Mouse (Mus musculus): ENCODE measurements around the gene Nln.

Gene Nln

GRCm38 (mm10) chr13:104109288-104109815 lies at the start of gene Nln, which contains the start of gene Sgtb:
Gene Nln (minus strand): TSS chr13:104109614.
Gene Sgtb (plus strand): TSS chr13:104109741.
- peak; percentile 93 for DNase-seq

DNA sequence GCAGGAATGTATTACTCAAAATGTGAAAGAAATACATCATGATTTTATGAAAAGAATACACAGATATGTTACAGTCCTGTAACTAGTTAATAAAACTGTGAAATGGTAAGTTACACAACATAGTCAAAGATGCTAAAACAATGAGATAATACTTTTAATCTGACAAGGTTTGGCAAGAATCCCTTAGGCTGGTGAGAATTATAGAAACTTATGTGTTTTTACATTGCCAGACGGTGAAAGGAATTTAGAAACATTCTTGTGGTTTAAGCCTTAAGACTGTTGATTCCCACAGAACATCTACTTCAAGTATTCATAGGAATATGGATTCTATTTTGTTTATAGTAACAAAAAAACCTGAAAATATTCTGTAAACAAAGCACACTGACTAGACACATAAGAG lies 46.3 kb upstream of the Nln start:
- no peak for DNase-seq

GRCm38 (mm10) chr13:104155106-104155505 lies 45.7 kb upstream of the Nln start:
- no peak for DNase-seq

DNA sequence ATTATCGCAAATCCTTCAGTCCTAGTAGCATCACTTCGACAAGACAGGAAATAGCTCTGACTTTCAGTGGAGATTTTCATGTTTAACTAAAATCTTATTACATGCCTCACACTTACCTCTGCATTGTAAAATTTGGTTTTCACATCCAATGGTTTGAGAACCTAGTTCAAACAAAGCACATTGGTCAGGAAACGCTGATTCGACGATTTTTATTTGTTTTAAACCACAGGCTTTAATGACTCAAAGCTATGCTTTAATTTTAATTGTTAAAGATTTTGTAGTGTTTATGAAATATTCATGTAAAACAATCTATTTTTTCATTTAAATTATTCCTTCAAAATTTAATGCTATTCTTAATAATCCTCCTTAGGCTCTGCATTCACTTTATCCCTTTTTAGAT lies 44.8 kb upstream of the Nln start:
- no peak for DNase-seq

- no peak for DNase-seq
These were observed 36.2 kb upstream of the Nln start for GRCm38 (mm10) chr13:104145646-104146045.

GRCm38 (mm10) chr13:104144871-104145270 lies 35.5 kb upstream of the Nln start:
- DNase-seq, result no peak

DNA sequence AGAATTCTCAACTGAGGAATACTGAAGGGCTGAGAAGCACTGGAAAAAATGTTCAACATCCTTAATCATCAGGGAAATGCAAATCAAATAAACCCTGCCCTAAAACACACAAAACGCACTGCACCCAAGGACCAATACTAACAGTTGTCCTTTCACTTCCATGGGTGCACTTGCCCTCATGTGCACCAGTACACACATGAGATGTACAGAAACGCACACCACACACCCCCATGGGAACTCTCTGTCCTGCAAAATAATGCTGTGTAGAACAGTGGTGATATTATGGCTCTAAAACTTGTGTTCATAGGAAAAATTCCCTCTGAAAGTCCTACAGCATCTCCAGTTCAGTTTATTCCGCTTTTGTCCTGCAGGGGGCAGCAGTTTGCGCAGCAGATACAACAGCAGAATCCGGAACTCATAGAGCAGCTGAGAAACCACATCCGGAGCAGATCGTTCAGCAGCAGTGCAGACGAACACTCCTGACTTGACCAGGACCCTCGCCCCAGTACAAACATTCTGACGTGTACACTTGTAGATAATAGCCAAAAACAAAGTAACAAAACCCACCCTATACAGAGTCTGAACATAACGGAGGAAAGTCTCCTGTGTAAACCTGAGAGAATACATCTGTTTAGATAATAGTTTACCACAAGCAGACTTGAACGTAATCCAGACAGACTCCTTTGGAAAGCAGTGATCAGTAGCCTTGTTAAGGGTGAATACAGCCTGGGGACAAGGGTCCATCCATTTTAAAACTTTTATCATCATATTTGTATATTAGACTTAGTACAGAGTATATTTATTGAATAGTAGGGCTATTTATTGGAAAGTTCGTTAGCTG lies 30.2 kb upstream of the Nln start:
- DNase-seq, result peak; percentile 80

DNA sequence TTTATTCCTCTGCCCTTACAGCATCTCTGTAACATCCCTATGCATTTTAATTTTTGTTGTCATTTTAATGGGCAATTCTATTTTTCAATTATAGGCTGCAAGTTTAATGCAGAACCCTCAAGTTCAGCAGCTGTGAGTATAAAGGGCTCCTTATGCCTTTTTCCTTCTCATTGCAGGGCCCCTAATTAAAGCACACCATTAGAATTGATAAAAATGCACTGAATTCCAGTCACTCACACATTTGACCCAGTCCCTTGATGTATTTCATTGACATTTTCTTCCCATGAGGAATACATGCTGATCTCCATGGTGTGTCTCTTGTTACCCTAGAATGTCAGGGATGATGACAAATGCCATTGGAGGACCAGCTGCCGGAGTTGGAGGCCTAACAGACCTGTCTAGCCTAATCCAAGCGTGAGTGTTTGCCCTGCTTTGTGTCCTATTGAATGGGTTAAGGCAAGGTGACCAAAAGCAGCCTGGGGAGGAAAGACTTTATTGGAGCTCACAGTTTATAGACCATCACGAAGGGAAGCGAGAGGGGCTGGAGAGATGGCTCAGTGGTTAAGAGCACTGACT lies 25.2 kb upstream of the Nln start:
- no peak for DNase-seq

DNA sequence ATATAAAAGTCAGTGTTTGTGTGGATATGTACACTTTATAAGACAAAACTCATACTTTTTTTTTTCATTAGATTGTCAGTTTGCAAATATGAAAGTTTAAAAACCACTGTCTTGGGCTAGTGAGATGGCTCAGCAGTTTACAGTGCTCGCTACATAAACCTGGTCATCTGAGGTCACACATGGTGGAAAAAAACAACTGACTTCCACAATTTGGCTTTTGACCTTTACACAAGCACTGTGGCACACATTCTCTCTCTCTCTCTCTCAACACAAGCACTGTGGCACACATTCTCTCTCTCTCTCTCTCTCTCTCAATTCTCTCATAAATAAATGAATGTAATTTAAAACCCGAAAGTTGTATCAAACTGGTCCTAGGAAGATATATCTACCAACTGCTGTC lies 23.1 kb upstream of the Nln start:
- DNase-seq, result no peak

DNA sequence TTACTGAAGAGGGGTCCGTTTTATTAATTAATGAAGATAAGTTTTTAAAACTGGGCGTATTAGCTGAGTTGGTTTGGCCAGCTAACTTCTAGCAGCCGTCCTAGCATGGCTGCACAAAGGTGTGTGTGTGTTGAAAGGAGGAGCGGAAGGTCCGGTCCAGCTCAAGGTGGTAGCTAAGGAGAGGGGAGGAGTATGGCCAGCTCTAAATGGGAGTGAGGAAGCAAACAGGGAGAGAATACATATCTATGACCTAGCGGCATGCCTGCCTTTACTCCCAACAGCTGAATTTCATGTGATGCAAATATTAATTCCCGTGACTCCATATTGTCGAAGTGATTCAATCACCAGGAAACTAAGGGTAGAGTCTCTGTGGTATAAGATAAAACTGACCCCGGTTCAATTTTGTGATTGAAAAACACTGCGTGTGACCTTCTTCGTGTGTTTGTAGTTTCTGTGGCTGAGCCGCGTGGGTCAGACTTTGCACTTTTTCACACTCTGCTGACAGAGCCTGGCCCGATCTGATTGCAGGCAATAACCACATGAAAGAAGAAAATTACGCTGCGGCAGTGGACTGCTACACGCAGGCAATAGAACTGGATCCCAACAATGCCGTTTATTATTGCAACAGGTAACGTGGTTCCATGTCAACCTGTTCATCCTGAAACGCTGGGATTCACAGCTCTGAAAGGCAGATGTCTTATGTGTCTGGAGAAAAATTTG lies 14.4 kb upstream of the Nln start:
- DNase-seq, result no peak

DNA sequence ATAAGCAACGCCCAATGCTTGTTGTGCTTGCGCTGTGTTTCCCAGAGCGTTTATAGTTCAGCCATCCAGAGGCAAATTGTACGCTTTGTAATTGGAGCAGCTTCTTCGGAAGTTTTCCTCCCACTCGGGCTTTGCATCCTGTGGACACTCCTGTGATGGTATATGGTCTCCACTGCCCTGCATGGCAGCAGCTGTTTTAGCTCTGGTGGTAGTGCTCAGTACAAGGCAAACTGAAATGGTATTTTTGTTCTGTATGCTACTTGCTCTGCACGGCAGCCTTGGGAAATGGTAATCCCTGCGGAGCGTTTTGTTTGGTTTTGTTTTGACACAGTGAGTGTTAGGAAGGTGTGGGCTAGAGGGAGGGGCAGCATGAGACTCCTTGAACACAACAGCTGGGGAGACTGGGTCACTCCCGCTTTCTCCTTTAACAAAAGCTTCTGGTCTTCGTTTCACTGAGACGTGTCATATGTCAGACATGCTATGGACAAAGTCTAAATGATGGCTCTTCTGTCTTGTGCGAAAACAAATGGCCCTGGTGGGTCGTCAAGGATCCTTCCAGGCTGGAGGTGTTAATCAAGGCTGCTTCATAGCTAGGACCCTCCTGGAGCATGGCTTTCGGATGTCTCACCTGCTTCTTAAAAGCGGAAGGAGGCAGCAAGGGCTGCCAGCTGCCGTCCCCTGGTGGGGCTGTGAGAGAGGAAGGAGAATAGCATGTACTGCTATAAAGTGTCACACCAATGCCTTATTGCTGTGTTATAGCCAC lies 12.8 kb upstream of the Nln start:
- DNase-seq, result no peak

DNA sequence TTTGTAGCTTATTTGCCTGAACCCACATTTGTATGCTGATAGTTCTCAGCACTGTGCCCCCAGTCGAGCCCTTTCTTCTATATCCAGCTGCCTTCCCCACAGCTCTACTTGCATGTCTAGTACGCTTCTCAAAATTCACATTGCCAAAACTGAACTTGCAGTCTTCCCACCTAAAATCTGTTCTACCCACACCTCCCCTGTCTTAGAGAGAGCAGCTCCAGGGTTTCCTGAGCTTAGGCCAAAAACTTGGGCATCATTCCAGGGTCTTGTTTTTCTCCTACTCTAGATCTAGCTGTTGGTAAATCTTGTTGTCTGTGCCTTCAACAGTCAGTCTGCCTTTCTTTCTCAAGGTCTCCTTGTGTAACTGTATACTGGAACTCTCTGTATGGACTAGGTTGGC lies 5.4 kb upstream of the Nln start:
- no peak for DNase-seq

DNA sequence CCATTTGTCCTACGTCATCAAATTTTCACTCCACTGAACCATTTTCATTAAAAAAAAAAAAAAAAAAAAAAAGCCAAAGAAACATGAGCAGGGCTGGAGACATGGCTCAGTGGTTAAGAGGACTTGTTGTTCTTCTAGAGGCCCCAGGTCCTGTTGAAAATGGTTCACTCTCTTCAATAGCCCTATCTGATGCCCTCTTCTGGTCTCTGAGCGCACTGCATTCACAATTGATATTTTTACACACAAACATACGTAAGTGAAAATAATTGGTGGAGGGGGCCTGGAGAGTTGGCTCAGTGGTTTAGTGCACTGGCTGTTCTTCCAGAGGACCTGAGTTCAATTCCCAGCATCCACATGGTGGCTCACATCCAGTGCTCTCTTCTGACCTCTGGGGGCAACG lies 4.4 kb upstream of the Nln start:
- DNase-seq, result no peak

DNA sequence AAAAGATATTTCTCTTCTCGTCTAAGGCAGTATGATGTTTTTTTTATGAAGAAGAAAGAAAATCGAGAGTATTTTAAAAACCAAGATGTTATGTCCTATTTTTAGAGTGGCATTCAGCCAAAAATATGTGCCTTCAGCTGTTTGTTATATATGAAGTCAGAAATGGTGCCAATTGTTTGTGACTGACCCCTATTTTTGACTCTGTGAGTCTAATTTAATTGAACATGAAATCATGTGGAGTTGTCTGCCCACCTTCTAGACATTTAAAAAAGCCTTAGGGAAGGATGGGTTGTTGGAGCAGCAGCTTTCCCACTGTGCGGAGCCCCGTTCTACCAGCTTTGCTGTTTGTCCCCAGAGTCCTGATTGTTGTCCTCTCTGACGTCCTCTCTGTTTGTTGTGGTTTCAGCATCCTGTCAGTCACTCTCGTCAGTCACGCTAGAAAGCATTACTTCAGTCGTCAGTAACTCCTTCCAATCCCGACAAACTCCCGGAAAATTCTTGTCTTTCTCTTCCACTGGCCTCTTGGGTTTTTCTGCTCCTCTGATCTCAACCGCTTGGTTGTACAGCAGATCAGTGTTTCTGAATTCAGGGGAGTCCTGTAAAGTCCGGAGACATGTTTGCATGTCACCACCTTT lies 3.0 kb upstream of the Nln start:
- DNase-seq, result no peak

DNA sequence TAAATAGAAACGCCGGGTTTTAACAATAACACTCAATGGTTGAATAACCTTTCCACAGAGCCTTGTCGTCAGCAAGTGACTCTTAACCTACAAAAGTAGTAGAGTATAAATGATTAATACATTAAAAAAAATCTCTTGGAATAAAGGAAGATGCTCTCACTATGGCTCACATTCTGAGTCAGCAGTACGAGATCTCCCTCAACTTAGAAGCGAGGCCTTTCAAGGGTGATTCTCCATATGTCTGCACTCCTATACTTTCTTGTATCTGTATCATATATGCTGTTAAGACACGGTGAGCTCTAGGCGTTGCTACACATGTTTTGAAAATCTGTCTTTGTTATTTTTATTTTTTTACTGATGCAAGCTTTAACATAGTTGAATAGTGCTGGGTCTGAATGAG lies 1.1 kb upstream of the Nln start:
- DNase-seq, result no peak

- peak; percentile 50 for DNase-seq
These were observed 555 bp upstream of the Nln start for GRCm38 (mm10) chr13:104109816-104110521.

GRCm38 (mm10) chr13:104108651-104109287 lies 645 bp downstream of the Nln start:
- DNase-seq, result peak; percentile 34

DNA sequence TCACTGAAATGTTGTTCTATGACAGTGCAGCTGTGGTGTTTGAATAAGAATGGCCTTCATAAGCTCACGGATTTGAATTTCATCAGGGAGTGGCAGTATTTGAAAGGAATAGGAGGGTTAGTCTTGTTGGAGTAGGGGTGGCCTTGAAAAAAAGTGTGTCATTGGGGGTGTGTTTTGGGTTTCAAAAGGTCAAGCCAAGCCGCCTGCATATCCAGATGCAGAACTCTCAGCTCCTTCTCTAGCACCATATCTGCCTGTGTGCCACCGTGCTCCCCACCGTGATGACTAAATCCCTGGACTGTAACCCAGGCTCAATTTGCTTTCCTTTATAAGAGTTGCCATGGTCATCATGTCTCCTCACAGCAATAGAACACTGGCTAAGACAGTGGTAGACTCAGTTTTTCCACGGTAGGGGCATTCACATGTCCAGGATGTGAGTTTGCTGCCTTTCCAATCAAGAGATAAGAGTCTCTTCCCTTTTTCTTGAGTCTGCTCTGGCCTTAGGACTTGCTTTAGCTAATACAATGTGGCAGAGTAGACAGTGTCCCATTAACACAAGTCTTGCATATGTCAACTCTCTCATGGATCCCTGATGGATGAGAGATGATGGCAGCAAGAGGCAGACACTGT lies 7.7 kb downstream of the Nln start:
- no peak for DNase-seq

DNA sequence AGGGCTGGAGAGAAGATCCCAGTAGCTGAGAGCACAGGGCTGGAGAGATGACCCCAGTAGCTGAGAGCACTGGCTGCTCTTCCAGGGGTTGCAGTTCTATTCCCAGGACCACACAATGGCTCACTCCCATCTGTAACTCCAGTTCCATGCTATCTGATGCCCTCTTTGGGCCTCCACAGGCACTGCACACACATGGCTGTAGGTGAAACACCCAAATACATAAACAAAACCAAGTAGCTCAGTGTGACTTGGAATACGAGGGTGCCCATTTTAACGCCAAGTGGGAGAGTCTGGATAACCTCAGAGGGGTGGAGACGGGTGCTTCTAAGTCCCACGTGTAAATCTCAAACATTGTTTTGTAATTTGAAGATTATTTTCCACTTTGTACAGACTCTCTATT lies 9.0 kb downstream of the Nln start:
- DNase-seq, result no peak

DNA sequence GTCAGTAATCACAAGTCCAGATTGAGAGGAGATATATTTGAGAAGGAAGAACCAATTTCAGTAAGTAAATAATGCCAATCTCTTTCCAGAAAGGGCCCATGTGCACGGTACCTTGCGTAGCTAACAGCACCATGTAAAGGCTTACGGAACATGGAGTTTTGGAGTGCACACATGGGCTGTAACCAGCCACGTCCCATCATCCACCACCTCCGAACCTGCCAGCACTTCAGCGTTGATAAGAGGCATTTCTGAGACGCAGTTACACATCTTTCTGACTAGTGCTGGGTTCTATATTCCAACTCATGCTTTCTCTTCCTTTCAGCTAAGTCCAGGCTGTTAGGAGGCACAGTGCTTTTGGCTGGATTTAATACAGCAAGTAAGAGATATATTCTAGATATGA lies 12.2 kb downstream of the Nln start:
- no peak for DNase-seq

- no peak for DNase-seq
These were observed 13.5 kb downstream of the Nln start for GRCm38 (mm10) chr13:104095955-104096354.

All from embryo, embryonic 11 days (tissue).